Mouse (Mus musculus): ENCODE data around the gene Flt1. TPM values are rescaled to one million over a fixed set of nuclear protein-coding genes. Genes with fewer than 3 reads are reported as not detected.

Gene Flt1
- polyA plus RNA-seq (2014; fragmentation: Illumina TruSeq; extraction: RNeasy Lipid Tissue Mini Kit (QIAGEN cat#74804)), result 19.8 TPM

DNA sequence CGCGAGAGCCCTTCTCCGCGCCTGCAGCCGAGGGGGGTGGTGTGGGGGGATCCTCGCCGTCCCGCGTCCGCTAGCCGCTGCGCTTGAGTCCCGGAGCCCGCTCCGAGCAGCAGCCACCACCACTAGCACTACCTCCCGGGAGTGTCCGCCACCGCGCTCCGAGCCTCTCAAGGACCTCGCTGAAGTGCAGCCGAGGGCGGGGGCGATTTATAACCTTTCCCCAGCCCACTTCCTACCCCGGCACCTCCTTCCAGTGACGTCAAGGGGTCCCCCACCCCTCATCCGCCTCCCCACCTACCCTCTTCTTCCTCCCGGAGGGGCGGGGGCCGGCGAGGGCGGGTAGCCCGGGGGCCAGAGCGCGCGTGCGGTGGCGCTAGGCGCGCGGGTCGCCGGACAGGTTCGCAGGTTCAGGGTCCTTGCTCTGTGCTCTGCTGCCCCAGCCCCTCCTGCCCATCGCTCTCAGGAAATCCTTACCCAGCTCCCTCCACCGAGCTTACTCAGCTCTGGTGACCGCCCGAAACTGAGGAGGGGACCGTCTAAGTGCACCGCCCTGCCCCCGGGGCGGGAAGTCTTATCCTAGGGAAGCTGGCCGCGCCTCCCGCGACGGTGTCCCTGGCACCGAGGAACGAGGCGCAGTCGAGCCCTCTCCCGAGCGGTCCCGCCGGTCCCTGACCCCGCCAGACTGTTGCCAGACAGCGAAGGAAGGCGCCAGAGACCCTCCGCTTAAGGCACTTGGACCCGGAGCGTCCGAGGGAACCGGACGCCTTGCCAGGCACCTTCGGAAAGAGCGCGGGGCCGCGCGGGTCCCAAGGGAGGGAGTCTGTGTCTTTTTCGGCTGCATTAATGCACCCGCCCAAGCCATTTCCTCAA lies at the start of gene Flt1:
Gene Flt1 (minus strand): TSS at position 181 of the 870 bp plus-strand sequence.

Other genes with a start within 250 kb of the Flt1 start
- 57.5 TPM for gene Pomp, start 134.4 kb upstream of the Flt1 start, polyA plus RNA-seq (2014; fragmentation: Illumina TruSeq; extraction: RNeasy Lipid Tissue Mini Kit (QIAGEN cat#74804))
- 8.1 TPM for gene Slc46a3, start 168.8 kb upstream of the Flt1 start, polyA plus RNA-seq (2014; fragmentation: Illumina TruSeq; extraction: RNeasy Lipid Tissue Mini Kit (QIAGEN cat#74804))
- 3.8 TPM for gene Mtus2, start 231.3 kb upstream of the Flt1 start, polyA plus RNA-seq (2014; fragmentation: Illumina TruSeq; extraction: RNeasy Lipid Tissue Mini Kit (QIAGEN cat#74804))